Mouse (Mus musculus) kidney, adult 2 months (tissue): Measurements from ENCODE around the gene Gm36210. TPM values are rescaled to one million over a fixed set of nuclear protein-coding genes. Genes with fewer than 3 reads are reported as not detected.
"Not testable (repeated sequence)": the region's sequence is repeated elsewhere in the genome, so short reads cannot be mapped to it uniquely, and the experiment has no call there.

Experiments used
- DNase-seq: peaks from one replicate; pipeline ENCODE4 v3.0.0; 2021
- H3K27ac ChIP-seq: fragments of 200-500 bp; 2 replicates; pipeline ENCODE4 v1.5.1; 2012; ENCODE audit warnings: low read depth, low read length, control low read depth, inconsistent platforms; ENCODE audit not compliant: insufficient read depth
- H3K27me3 ChIP-seq: fragments of 200-500 bp; replicated peaks from 2 replicates; pipeline ENCODE4 v1.6.1; 2012; ENCODE audit warnings: mild to moderate bottlenecking, moderate library complexity, low read length, inconsistent platforms; ENCODE audit not compliant: control insufficient read depth, insufficient read depth
- H3K36me3 ChIP-seq: fragments of 200-500 bp; 2 replicates; pipeline ENCODE4 v1.6.1; 2012; ENCODE audit warnings: mild to moderate bottlenecking, moderate library complexity, low read length, inconsistent platforms; ENCODE audit not compliant: control insufficient read depth, insufficient read depth
- H3K4me1 ChIP-seq: fragments of 200-500 bp; 2 replicates; pipeline ENCODE4 v1.6.1; 2011; ENCODE audit warnings: low read length; ENCODE audit not compliant: control insufficient read depth, insufficient read depth
- H3K4me3 ChIP-seq: fragments of 200-500 bp; 2 replicates; pipeline ENCODE4 v1.5.1; 2011; ENCODE audit warnings: mild to moderate bottlenecking, low read depth, low read length, control low read depth; ENCODE audit not compliant: insufficient read depth
- CTCF ChIP-seq: fragments of 200-500 bp; conservative IDR thresholded peaks from 2 replicates; pipeline ENCODE4 v1.5.1; 2011; ENCODE audit warnings: low read depth, mild to moderate bottlenecking, control low read depth, low read length, moderate library complexity, mixed read lengths; ENCODE audit not compliant: insufficient read depth, insufficient read length
- POLR2A ChIP-seq: fragments of 200-500 bp; IDR thresholded peaks from one replicate; pipeline ENCODE4 v1.6.1; 2011; ENCODE audit warnings: low read depth, low read length, control low read depth
- WGBS: fragments of 180-500 bp; shearing (Covaris S2); methylation state at CpG from one replicate; pipeline ENCODE4 v1.1.7; 2018; 5-methylcytosine and 5-hydroxymethylcytosine counted together
- polyA plus RNA-seq: library from polyadenylated mRNA; depleted of rRNA; stranded (reverse); fragments of >200 nt; gene quantifications from 2 replicates; pipeline ENCODE4 v1.2.3, GENCODE M21; 2012

Gene Gm36210
- polyA plus RNA-seq, 1 experiment = 0.16 TPM

GRCm38 (mm10) chr7:4864130-4864845 is 42.0 kb downstream of the Gm36210 start:
- no peak for DNase-seq
- peak overlapping the region; percentile 100 for H3K27ac ChIP-seq
- no peaks in the 10 kb centered on the region for H3K27me3 ChIP-seq
- no peaks in the 10 kb centered on the region for H3K36me3 ChIP-seq
- 59% methylated on average over 5 of the region's 5 CpGs for WGBS
- no peak overlapping the region for H3K4me3 ChIP-seq
- TF ChIP-seq CTCF (no peak), POLR2A (no peak)
- peaks cover 45% of the 10 kb centered on the region for H3K4me1 ChIP-seq

DNA sequence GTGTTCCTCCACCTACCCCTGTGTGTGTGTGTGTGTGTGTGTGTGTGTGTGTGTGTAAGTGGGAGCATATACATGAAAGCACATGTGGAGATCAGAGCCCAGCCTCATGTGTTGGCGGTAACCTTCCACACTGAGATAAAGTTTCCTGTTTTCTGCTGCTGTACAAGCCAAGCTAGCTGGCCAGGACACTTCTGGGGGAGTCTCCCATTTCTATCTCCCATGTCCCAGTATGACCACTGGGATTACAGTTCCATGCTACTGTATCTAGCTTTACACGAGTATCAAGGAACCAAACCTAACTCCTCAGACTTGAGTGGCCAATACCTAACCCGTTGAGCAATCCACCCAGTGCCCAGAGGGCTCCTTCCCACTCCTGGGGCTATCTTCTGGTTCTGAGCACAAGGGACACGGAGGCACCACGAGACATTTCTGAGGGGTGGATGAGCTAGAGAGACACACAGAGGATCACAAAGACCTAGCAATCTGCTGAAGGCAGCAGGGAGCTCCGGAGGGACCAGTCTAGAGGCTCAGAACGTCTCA is 42.7 kb downstream of the Gm36210 start:
- TF ChIP-seq CTCF = no peak
- no peak for TF ChIP-seq POLR2A
- Histone ChIP-seq H3K27ac (peak overlapping the region; percentile 100), H3K4me3 (no peak overlapping the region), H3K27me3 (no peaks in the 10 kb centered on the region), H3K36me3 (no peaks in the 10 kb centered on the region), H3K4me1 (peaks cover 45% of the 10 kb centered on the region)
- DNase-seq = no peak
- 70% methylated on average over 7 of the region's 7 CpGs for WGBS

- no peak overlapping the region for H3K4me3 ChIP-seq
- peak; percentile 96 for DNase-seq
- H3K36me3 ChIP-seq = no peaks in the 10 kb centered on the region
- WGBS = 0% methylated on average over 1 of the region's 1 CpGs
- no peaks in the 10 kb centered on the region for H3K27me3 ChIP-seq
- H3K4me1 ChIP-seq = peaks cover 45% of the 10 kb centered on the region
- peak overlapping the region; percentile 100 for H3K27ac ChIP-seq
- no peak for TF ChIP-seq POLR2A
- no peak for TF ChIP-seq CTCF
These were observed 43.3 kb downstream of the Gm36210 start for GRCm38 (mm10) chr7:4863041-4863440.

DNA sequence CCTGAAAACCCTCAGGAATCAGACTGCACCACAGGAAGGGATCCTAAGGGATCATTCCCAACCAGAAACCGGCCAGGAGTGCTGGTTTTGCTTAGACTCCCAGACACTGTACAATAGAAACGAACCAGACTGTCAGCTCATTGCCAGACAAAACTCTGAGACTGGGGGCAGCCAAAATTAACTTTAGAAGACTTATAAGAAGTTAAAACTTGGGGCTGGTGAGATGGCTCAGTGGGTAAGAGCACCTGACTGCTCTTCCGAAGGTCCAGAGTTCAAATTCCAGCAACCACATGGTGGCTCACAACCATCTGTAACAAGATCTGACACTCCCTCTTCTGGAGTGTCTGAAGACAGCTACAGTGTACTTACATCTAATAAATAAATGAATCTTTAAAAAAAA is 45.4 kb downstream of the Gm36210 start:
- WGBS = 54% methylated on average over 3 of the region's 3 CpGs
- DNase-seq = peak; percentile 81
- H3K27me3 ChIP-seq, H3K36me3 ChIP-seq, H3K4me3 ChIP-seq: not testable (repeated sequence)
- Histone ChIP-seq H3K27ac (peak overlapping the region; percentile 98), H3K4me1 (peaks cover 37% of the 10 kb centered on the region)

- TF ChIP-seq CTCF (no peak), POLR2A (no peak)
- Histone ChIP-seq H3K36me3 (no peaks in the 10 kb centered on the region), H3K4me1 (peaks cover 33% of the 10 kb centered on the region), H3K4me3 (no peak overlapping the region), H3K27me3 (no peaks in the 10 kb centered on the region), H3K27ac (peak overlapping the region; percentile 98; the same call in 1 of the 2 replicates)
- DNase-seq = peak; percentile 32
- WGBS = 63% methylated on average over 12 of the region's 12 CpGs
These were observed 46.8 kb downstream of the Gm36210 start for GRCm38 (mm10) chr7:4859418-4859978.

- WGBS = 71% methylated on average over 7 of the region's 7 CpGs
- Histone ChIP-seq H3K27ac (no peak overlapping the region), H3K4me3 (no peak overlapping the region), H3K36me3 (no peaks in the 10 kb centered on the region), H3K27me3 (no peaks in the 10 kb centered on the region), H3K4me1 (peaks cover 15% of the 10 kb centered on the region)
- DNase-seq = no peak
- no peak for TF ChIP-seq CTCF
- TF ChIP-seq POLR2A = no peak
These were observed 49.0 kb downstream of the Gm36210 start for GRCm38 (mm10) chr7:4857321-4857720.

DNA sequence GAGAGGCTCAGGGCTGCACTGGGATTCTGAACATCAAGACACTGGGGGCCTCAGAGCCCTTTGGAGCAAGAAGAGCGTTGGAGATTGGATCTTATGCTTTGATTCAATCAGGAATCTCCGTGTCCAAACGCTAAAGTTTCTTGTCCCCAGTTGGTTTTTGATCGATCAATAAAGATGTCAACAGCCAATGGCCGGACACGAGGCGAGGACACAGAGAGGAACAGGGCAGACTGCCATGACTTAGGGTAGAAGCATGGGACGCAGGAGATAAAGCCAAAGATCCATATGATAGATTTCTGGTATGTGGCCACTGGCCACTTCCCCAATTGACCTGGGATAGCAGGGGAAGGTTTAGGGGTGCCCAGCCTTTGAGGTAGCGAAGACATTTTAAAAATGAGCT is 49.8 kb downstream of the Gm36210 start:
- Histone ChIP-seq H3K4me1 (peaks cover 12% of the 10 kb centered on the region), H3K27ac (no peak overlapping the region), H3K27me3 (no peaks in the 10 kb centered on the region), H3K4me3 (no peak overlapping the region), H3K36me3 (no peaks in the 10 kb centered on the region)
- 89% methylated on average over 9 of the region's 9 CpGs for WGBS
- no peak for DNase-seq
- TF ChIP-seq POLR2A = no peak
- TF ChIP-seq CTCF = no peak
